Mouse (Mus musculus) cerebellum, adult 2 months (tissue): ENCODE measurements around the gene Zp1.

ENCODE experiments used
- CTCF ChIP-seq: fragments of 200-500 bp; IDR thresholded peaks from 2 replicates; pipeline ENCODE4 v1.5.1; 2011; ENCODE audit warnings: low read depth, mild to moderate bottlenecking, control low read depth, low read length, moderate library complexity, borderline replicate concordance; ENCODE audit not compliant: insufficient read depth
- POLR2A ChIP-seq: fragments of 200-500 bp; IDR thresholded peaks from 2 replicates; pipeline ENCODE4 v1.6.1; 2011; ENCODE audit warnings: low read length, control low read depth, borderline replicate concordance; ENCODE audit not compliant: insufficient read depth

- TF ChIP-seq POLR2A, result no peak
- TF ChIP-seq CTCF, result no peak
These were observed 49.8 kb downstream of the Zp1 start for GRCm38 (mm10) chr19:10870676-10871075.
